Mouse (Mus musculus): ENCODE measurements at regions not wholly inside any gene's neighbourhood (a gene's known extent, or its start where the extent isn't known, plus 50 kb on each side); places are given as distances from the start of the nearest gene placed in this dataset.
"Not testable (repeated sequence)": the region's sequence is repeated elsewhere in the genome, so short reads cannot be mapped to it uniquely, and the experiment has no call there.

- no peak for DNase-seq (ENCODE audit: low read depth, low spot score)
Measured at GRCm38 (mm10) chr4:105633789-105634188, 155.9 kb upstream of the Gm12728 start.

DNA sequence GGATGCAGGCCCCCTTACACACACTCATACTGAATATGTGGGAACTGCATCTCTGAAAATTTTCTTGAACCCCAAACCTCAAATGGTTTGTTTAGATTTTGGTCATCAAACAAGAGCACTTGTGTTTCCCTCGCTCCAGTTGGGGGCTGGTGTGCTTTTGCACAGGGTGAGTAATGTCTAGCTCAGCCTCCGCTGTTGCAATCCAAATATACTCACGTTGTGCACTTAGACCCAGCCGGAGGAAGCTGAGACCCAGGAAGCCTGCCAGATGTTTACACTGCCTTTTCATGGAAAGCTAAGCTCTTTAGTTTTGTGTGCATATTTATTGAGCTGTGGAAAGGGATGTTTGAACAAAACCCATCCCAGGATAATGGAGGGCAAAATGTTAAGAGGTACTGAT, 148.9 kb upstream of the Gm12728 start:
- no peak for DNase-seq (ENCODE audit: low read depth, low spot score)

DNA sequence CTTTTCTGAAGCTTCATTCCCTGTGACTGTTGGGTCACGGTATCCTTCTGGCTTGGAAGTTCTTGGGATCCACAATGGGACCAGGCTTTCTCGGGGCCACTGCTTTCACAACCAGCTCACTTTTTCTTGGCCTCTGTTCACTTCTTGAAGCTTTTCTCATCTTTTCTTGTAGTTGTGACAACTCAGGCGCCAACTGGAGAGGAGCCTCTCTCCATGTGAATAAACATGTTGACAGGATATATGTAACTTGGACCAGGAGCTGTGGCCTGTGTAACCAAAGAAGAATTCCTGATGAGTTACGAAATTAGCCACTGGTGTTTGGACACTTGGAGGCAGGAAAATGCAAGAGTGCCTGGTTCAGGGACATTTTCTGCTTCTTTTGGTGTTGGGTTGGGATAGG, 148.1 kb upstream of the Gm12728 start:
- no peak for DNase-seq (ENCODE audit: low read depth, low spot score)

- DNase-seq (ENCODE audit: low read depth, low spot score), result no peak
Measured at GRCm38 (mm10) chr4:105648820-105649446, 140.7 kb upstream of the Gm12728 start.

- no peak for DNase-seq (ENCODE audit: low read depth, low spot score)
Measured at GRCm38 (mm10) chr4:105649447-105649833, 140.2 kb upstream of the Gm12728 start.

- DNase-seq (ENCODE audit: low read depth, low spot score), result no peak
Measured at GRCm38 (mm10) chr4:105656071-105656655, 133.5 kb upstream of the Gm12728 start.

GRCm38 (mm10) chr4:105658581-105658980, 131.1 kb upstream of the Gm12728 start:
- DNase-seq (ENCODE audit: low read depth, low spot score), result no peak

DNA sequence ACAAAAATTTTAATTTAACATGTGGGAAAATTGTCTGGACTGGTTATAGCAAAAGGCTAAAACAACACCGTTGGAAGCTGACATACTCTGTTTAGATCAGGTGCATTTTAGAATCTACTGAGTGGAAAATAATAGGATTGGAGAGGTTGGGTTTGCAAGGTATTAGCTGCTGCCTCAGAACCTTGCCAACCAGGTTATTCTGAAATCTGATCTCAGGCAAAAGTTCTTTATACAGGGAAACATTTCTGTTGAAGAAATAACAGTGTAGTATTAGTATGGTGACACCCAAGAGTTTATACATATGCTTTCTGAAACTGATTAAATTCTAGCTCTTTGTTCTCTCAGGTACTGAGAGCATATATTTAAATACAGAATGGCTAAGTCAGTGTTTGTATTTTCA, 113.0 kb upstream of the Gm12728 start:
- no peak for DNase-seq (ENCODE audit: low read depth, low spot score)

DNA sequence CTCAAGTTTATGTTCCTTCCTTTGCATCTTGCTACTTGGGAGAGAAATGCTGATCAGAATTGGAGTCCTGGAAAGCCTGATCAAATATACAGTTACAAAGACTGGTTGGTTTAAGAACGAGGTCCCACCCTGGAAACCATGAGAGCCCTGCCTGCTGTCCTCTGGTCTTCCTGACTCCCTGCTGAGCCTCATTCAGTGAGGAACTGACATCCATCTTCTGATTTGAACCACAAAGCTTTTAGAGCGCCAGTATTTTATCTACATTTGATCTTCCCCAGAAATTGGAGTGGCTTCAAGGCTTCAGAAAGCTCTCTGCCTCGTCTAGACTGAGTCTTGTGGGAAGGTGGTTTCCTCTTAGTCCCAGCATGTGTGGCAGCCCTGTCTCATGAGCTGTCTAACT, 99.0 kb upstream of the Gm12728 start:
- no peak for DNase-seq (ENCODE audit: low read depth, low spot score)

GRCm38 (mm10) chr4:105692380-105692779, 97.3 kb upstream of the Gm12728 start:
- no peak for DNase-seq (ENCODE audit: low read depth, low spot score)

GRCm38 (mm10) chr4:105695895-105696294, 93.8 kb upstream of the Gm12728 start:
- DNase-seq (ENCODE audit: low read depth, low spot score), result no peak

DNA sequence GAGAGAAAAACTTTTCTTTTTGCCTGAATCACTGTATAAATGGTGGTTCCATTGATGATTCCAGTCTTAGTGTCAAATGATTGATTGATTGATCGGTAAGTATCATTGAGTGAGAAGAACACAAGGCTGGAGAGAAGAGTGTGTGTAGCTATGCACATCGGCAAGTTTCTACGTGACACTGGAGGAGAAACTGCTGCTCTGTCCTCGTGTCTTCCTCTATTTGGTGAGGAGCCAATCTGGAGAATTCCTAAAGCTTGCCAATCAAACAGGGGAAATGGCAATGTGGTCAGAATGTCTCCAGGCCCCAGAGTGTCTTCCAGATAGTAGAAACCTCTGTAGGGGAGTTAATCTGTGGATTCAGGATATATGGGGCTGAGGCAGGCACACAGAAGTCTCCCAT, 92.5 kb upstream of the Gm12728 start:
- no peak for DNase-seq (ENCODE audit: low read depth, low spot score)

DNA sequence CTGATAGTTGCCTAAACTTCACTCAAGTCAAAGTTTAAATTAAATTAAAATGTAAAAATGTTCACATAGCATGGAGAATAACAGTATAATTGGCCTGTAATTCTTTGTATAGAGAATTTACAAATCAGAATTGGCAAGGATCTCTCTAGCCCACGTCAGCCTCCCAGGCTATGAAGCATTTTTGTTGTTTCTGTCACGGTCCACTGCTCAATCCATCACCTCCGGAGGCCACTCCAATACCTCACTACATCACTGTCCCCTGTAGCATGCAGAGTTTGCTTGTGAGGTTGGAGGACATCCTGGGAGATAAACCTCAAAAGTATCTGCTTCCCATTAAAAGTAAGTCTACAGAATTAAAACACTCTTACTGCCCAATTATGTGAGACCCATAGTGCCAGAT, 87.6 kb upstream of the Gm12728 start:
- no peak for DNase-seq (ENCODE audit: low read depth, low spot score)

DNA sequence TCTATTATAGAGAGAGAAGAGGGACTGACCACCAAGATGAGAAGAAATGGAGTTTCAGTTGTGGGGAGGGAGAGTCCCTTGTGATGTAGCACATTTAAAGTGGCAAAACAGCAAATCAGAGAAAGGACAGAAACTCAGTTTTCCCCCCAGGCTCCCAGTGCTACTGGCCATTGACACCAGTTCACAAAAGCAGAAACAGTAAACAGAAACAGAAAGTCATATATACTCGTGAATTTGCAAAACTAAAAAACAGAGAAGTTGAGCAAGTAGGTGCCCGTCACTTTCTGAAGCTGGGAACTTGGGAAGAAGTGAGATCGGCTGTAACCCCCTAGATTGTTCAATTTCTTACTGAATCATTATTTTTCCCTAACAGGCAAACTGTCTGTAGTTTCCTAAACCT, 86.3 kb upstream of the Gm12728 start:
- DNase-seq (ENCODE audit: low read depth, low spot score), result no peak

DNA sequence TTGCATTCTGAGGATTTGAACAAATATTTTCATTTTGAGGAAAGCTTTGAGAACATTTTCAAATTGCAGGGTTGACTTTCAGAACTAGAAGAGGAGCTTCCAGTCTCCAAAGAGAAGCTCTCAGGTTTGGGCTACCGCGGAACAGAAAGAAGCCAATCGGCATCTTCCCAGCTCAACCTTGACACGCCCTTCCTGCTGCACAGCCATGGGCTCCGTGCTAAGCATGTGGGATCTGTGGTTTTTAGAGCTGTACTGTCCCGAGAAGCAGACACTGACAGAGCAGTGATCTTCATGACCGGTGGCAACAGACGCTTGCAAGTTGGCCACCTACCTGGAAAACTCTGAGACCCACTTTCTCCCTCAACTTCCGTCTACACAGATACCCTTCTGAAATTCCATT, 85.4 kb upstream of the Gm12728 start:
- no peak for DNase-seq (ENCODE audit: low read depth, low spot score)

DNA sequence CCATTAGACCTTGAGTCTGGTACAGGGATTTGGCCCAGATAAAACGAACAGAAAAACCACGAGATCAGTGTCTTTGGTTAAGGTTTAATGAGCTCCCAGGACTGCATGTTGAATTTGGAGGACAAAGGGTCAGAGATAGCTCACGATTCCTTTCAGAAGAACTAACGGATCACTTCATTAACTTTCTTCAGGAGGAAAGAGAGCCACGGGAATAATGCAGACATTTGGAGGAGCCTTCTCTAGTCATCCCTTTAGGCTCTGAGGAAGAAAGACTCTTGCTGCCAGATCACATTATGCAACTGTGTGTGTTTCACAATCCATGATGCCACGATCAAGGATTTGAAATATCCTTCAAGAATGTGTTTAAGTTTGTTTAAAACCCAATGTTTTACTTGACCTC, 83.7 kb upstream of the Gm12728 start:
- DNase-seq (ENCODE audit: low read depth, low spot score), result no peak

- no peak for DNase-seq (ENCODE audit: low read depth, low spot score)
Measured at GRCm38 (mm10) chr4:105708080-105708796, 81.4 kb upstream of the Gm12728 start.

DNA sequence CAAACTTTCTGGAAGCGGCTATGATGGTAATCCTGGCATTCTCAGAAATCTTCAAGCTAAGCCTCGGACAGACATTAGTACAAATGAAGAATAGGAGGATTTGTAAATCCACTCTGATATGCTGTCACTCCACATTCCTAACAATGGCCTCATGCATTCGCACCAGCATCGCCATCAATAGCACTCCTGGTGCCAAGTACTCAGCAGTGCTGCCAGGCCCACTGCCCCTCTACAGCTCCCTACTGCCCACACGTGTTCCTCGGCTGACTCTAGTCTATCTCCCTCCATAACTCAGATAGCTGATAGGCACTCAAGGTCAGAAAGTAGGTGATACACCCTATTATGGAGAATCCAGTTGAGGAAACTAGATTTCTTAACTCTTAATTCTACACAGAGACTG, 75.7 kb upstream of the Gm12728 start:
- no peak for DNase-seq (ENCODE audit: low read depth, low spot score)

- DNase-seq (ENCODE audit: low read depth, low spot score), result no peak
Measured at GRCm38 (mm10) chr4:105718080-105718479, 71.6 kb upstream of the Gm12728 start.

- DNase-seq (ENCODE audit: low read depth, low spot score), result no peak
Measured at GRCm38 (mm10) chr4:105728696-105729095, 61.0 kb upstream of the Gm12728 start.

DNA sequence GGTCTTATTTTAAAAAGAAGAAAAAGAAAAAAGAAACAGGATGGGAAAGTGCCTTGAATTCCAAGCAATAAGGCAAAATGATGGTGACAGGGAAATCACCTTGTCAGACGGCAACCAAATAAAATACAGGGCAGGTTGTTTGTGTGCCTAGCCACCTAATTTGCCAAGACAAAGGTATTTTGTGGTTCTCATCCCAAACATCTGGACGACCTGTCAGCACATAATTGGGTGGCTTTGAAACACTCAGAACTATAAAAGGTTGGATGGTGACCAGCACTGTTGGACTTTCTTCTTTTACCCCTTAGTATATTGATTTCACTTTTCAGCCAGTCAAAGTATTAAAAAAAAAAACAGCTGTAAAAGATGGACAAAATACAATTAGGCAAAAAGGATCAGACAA, 58.8 kb upstream of the Gm12728 start:
- no peak for DNase-seq (ENCODE audit: low read depth, low spot score)

- DNase-seq (ENCODE audit: low read depth, low spot score), result not testable (repeated sequence)
Measured at GRCm38 (mm10) chr4:105735116-105735515, 54.6 kb upstream of the Gm12728 start.

All from CD4-positive, CD25-positive, alpha-beta regulatory T cell, adult 2 months (primary cell).